Mouse (Mus musculus): ENCODE measurements around the gene Hoxc11.

Gene Hoxc11

DNA sequence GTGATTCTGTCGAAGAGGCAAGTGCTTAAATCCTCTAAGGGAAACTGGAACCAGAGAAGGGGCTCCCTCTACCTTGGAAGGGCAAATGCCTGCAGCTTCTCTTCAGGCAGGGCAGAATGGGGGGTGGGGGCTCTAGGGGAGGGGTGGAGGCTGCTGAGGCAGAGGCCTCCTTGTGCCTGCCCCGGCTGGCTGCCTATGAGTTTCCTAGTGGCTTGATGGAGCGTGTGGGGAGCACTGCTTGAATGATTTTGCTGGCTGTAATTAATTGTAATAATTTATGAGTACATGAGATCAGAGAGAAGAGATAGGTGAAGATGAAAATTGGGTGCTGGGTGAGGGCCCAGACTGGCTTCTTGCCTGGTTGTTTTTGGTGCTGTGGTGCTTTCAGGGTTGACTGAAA, 30.7 kb downstream of the Hoxc11 start:
- no peak for DNase-seq

DNA sequence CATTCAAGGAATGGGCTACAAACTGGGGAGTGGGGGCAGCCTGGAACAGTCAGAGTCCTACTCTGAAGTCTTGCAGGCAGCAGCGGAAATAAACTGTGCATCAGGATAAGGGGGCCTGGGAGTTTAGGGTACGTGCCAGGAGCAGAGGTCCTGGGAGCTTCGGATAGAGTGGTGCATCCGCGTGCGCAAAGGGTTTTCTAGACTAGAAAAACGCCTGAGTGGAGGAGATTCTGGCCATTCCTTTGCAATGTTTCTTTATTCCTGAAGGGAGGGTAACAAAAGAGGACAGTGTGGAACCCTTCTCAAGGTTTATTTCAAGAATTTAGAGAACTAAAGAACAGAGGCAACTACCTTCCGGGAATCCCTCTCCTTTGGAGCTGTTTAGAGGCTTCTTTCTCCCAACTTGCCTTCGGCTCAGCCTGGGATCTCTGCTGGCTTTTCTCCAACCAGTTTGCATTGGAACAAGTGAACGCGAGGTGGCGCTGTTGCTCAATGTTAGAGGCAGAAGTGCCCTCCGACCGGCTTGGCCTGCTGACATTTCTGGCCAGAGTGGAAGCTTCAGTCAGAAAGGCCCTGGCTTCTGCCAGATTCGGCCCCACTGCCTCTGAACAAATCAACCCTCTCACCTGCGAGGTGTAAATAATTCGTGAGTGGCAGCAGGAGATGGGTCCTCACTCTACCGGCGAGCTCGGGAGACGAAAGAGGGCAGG, 33.1 kb downstream of the Hoxc11 start:
- peak; percentile 78 for DNase-seq

DNA sequence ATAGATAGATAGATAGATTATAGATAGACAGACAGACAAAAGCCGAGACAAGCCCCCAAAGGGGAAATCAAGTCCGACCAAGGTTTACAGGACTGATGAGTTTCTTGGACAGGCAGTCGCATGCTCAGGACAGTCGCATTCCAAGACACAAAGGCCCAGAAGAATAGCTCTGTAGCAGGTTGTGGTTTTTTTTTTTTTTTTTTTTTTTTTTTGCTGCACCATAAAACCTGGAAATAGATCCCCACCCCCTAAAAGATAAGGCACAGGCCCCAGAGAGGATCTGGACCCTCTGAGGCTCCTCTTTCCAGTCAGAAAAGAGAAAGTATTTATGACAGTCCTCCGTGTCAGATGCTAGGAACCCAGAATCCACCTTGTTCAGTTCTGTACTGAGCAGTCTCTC, 33.9 kb downstream of the Hoxc11 start:
- no peak for DNase-seq

DNA sequence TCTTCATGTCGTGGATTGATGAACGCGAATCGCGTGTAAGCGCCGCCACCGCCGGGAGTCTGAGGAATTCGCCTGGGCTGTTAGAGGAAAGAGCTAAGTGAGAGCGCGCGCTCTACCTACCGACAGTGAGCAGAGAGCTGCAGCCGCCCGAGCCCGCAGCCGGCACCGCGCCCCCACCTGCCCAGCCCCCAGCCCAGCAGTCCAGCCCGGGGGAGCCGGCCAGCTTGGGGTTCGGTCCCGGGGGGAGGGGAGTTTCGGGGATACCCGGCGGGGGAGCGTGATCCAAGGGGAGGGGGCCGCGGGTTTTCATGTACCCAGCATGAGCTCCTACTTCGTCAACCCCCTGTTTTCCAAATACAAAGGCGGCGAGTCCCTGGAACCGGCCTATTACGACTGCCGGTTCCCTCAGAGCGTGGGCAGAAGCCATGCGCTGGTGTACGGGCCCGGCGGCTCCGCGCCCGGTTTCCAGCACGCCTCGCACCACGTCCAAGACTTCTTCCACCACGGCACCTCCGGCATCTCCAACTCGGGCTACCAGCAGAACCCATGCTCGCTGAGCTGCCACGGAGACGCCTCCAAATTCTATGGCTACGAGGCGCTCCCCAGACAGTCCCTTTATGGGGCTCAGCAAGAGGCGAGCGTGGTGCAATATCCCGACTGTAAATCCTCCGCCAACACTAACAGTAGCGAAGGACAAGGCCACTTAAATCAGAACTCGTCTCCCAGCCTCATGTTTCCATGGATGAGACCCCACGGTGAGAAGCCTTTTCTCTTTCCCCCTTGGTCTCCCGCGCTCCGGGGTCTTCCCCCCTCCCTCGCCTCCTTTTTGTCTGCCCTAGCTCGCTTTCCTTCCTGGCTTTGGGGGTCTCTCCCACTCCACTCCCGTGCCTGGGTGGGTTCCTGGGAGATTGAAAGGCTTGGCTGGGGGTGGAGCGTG, 36.5 kb downstream of the Hoxc11 start, which contains the start of gene Hoxc8:
TSS of gene Hoxc8 (plus strand) at position 147 of the 937 bp plus-strand sequence.
- no peak for DNase-seq

DNA sequence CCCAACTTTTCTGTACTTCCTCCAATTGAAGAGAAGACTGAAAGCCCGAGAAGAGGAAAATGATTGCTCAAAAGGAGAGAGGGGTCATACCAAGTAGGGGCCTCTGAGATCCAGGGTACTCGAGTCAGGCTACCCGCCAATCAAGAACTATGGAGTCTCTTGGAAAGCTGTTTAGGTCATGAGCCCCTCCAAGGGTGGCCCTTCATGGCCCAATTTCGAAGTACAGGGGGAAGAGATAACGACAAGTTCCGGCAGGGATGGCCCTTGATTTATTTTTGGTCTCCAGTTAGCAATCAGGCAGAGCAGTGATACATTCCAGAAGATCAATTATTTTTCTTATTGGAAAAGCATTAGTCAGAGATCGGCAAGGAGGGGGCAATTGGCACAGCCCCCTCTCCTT, 37.6 kb downstream of the Hoxc11 start:
- no peak for DNase-seq

DNA sequence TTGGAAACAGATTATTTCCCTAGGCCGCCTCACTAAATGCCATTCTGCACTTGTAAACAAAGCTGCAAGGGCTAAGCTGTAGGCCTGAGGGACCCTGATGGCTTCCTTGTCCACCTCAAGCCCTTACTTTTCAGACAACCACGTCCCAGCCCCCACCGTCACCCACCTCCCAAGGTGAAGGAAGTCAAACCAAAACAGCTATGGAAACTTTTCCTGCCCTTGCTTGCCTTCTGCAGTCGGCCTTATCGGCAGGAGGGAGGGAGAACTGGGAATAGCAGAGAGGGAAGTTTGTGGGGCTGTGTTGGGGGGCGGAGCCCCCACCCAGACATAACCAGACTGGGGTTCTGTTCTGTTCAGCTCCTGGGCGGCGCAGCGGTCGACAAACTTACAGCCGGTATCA, 38.0 kb downstream of the Hoxc11 start:
- no peak for DNase-seq

DNA sequence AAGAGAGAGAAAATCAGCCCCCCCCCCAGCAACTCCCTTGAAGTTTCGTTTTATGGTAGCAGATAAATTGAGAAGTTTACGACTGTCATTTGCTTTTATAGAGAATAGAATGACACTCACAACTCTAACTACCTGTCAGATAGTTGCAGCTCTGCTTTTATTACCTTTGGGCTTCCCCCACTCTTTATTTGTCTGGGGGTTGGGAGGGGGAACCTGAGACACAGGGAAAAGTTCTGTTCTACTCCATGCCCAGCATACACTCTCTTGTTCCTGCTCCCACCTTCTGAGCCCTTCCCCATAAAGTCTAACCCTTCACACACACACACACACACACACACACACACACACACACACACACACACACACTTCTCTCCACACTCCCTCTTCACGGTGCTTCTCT, 38.6 kb downstream of the Hoxc11 start:
- no peak for DNase-seq

DNA sequence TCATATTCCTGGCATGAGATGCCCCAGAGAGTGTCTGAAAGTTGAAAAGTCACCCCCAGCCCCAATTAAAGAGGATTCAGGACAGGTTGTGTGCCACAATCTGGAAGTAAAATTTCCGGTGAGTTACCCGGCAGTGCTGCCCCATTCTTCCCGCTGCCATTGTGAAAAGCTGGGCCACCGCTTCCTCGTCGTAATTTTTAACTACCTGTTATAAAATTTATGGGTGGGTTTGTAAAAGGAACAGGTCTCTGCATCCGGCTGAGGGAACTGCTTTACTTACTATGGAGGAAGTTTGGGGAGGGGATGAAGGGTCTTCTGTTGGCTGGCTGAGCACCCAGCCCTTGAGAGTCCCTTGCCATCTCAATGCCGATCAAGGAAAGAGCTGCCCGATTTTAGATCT, 42.3 kb downstream of the Hoxc11 start:
- DNase-seq, result no peak

DNA sequence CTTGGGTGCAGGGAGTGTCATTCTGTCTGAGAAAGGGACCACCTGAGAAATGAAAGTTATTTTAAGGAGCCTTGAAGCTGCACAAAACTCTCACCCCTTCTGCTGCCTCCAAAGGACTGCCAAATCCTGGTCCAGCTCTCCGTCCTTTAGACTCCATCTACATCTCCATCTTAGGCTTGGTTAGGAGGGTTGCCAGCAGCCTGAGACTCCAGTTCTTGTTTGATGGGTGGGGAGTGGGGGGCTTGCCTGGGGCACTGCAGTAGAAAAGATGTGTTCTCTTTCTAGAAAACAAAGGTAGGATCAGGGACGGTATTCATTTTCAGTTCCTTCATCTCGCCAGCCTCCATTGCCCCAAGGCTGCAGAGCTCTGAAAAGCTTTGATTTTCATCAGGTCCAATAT, 43.2 kb downstream of the Hoxc11 start:
- no peak for DNase-seq

DNA sequence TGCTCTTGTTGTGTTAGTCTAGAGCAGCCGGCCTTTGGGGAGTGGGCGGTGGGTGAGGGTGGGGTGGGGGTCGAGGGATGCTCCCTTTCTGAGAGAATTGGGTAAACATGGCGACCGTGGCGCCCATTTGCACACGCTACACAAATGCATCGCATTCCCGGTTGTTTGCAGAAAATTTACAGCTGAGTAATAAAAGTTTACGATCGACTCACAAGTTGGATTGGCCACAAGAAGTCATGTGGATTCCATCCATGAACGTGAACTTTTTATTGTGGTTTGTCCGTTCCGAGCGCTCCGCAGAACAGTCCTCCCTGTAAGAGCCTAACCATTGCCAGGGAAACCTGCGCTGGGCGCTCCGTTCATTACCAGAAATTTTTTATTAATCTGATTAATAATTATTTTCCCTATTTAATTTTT, 43.7 kb downstream of the Hoxc11 start, which contains the start of gene Hoxc6:
TSS of gene Hoxc6 (plus strand) at position 319 of the 417 bp plus-strand sequence.
- no peak for DNase-seq

DNA sequence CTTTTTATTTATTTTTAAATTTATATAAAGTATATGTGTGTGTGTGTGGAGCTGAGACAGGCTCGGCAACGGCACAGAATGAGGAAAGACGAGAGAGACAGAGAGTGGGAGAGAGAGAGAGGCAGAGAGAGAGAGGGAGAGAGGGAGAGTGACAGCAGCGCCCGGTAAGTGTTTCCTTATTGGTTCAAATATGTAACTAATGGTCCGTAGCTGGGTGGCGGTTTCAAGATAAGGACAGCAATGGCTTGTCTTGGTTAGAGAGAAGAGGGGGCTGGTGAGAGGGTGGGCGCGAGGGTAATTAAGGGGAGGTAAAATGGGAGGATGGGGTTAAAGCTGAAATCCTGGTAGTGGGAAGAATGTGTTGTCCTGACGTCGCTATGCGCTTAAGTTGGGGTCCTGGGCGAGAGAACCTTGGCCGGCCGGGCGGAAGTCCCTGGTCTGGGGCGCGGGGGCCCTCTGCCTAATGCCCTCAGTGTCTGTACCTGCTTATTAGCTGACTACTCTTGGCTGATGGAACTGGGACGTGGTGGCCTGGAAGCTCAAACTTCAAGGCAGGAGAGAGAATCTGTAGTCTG, 44.5 kb downstream of the Hoxc11 start:
- no peak for DNase-seq

DNA sequence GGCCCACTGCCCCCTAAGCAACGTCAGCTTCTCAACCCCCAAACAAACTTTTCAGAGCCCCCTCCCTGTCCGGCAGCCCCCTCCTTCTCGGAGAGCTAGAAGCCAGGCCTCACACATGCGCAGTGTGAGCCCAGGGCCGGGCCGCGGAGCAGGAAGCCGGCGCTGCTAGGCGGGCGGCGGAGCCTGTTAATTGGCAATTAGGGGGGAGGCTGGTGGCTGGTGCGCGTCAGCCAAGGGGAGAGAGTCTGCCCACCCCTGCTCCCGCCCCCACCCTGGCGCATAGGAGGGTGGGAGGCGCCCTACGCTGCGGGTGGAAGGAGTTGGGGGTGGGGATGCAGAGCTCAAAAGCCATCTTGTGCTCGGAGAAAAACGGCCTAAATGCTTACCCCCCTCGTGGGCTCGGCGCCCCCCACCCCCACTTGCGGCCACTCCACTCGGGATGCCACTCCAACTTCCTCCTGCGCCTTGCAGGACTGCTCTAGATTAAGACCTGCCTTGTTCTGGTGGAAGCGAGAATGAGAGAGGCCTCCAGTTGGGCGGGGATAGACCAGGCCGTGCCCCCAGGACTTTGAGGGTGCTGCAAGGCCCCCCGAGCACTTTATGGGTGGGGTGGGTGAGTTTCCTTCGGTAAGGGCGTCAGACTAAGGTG, 45.1 kb downstream of the Hoxc11 start:
- DNase-seq, result no peak

DNA sequence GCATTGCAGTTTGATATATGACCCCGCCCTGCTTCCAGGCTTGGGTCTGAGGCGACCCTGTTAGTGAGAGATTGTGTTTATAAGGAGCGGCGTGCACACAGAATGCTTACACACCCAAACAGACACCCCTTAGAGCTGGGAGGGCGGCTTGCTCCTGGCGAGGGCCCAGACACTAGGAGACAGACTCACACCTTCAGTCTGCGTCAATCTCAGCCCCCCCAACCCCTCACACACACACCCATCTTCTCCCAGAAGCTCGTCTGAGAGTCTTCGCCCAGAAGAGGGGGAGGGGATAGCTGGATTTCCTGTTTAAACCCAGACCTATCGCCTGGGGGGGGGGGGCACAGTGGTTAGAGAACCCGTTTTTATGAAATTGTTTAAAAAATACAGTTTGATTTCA, 45.7 kb downstream of the Hoxc11 start:
- DNase-seq, result no peak

DNA sequence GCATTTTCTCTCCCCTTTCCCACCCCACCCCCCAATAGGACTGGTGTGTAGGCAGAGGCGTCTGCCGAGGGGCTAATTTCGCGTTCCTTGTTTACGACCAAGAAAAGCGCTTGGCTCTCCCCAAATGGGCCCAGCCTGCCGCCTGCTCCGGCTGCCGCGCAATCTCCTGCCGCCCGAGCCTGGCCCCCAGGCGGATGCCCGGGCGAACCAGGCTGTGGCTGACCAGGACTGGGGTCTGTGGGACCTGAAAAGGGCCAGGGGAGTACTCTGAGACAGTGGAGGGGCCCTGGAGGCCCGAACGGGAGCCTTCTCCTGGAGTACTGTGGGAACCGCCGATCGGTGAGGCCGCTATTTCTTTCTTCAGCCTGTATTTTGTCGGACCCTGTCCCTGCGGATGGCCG, 46.3 kb downstream of the Hoxc11 start:
- no peak for DNase-seq

DNA sequence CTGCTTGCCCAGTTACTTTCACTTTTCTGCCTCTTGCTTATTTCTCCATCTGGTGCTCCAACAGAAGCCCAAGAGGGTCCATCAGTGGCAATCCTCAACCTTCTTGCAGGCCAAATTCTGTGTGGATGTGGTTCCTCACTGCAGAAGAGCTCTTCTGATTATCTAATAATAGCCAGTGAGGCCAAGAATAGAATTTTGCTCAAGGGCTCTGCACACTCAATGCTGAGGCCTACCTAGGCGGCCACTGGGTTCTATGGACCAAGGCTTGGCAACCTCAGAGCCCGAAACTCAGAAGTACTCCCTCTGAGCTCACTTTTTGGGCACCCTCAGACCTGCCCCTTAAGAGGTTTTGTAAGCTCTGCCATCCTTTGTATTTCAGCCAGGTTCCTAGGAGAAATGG, 47.1 kb downstream of the Hoxc11 start:
- DNase-seq, result no peak

DNA sequence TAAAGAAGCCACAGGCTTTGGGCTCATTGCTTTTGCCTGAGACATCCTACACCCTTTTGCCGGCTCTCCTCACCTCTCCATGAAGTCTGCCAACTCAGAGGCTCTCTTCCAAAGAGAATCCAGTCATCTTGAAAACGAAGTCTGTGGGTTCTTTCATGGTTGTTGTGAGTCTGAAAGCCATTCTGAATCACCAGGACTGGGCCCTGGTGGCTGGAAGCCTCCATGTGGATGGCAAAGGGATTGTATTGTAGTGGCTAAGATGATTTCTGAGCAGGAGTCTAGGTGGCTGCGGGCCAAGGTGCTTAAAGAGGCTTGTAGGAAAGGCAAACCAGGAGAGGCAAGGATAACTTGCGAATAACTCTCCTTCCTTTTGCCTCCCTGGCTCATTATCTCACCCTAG, 47.9 kb downstream of the Hoxc11 start:
- no peak for DNase-seq

DNA sequence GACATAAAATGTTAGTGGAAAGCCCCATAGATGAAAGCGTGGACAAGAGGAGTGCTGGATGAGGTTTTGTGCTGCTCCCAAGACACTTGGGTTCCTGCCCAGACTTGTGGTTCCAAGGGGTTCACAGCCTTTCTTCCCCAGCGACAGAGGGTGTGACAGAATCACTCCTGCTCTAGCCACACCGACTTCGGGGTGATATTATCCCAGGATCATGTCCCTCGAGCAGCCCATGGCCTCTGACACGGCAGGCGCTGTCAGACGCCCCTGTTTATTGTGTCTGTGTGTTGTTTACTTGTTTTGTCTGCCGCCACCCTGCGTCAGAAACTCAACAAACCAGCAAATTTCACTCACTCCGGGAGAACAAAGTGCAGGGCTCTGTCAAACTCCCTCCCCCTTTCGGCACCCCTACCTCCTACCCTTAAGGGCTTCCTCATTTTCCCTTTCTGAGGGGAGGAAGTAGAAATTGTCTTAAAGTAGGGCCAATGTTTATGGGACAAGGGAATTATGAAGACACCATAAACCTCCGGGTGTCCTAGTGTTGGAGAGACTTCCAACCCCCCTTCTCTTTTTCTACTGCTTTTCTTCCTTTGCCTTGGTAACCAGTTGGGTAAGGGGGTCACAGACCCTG, 48.7 kb downstream of the Hoxc11 start:
- DNase-seq, result no peak

DNA sequence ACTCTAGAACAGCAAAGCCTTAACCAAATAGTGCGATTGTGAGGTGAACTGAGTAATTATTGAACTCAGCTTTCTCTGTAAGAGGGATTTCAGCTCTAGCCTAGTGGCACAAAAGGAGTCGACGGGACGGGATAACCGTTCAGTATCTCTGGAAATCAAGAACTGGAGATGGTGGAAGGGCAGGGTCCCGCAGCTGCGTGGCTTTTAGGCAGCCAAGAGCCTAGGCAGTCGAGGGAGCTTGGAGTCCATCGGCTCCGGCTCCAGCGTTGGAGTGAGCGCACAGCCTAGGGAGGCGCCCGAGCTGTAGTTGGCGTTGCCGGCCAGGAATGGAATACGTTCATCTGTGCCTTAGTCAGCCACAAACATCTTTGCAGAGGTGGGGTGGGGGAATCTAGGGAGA, 51.1 kb downstream of the Hoxc11 start:
- no peak for DNase-seq

DNA sequence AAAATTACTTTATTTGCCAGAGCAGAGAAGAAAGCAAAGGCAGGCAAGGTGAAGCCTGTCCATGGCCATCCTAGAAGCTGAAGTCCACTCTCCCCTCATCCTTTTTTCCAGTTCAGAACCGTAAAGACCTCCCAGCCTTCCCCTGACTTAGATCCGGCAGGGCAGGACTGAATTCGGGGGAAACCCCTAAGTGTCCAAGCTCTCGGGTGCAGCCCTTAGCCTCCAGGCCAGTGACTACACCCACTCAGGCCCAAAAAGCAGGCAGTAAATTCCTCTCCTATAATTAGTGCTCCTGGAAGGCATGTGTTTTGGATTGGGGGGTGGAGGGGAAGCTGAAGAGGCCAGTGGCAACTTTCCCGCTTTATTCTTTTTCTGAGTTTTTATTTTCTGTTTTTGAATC, 51.6 kb downstream of the Hoxc11 start:
- no peak for DNase-seq

DNA sequence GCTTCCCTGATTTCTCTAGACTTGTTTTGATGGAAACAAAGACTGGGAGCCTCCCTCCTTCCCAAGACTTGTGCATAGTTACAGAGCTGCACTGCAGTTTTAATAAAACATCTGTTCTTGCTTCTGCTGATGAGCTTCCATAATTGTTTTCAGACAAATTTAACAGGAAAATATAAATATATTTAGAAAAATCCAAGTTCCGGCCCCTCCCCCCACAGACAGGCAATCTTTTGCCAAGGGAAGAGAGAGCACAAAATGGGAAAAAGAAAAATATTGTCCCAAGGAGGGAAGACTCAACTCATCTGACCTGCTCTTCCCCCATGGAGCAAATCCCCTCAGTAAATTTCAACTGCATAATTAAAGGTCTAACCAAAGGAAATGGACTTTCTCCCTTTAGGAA, 52.1 kb downstream of the Hoxc11 start:
- DNase-seq, result no peak

Measured in right cerebral cortex, adult 18-20 months (tissue).